Mouse (Mus musculus): ENCODE results near the gene Hnrnpdl.

Gene Hnrnpdl

GRCm38 (mm10) chr5:100003895-100004294, 35.6 kb downstream of the Hnrnpdl start:
- DNase-seq: peak; percentile 40

GRCm38 (mm10) chr5:100000500-100000899, 39.0 kb downstream of the Hnrnpdl start:
- DNase-seq: no peak

GRCm38 (mm10) chr5:100000048-100000447, 39.4 kb downstream of the Hnrnpdl start:
- DNase-seq: no peak

- DNase-seq: no peak
Observed at GRCm38 (mm10) chr5:99994680-99995079, 44.8 kb downstream of the Hnrnpdl start.

- no peak for DNase-seq
Observed at GRCm38 (mm10) chr5:99994166-99994565, 45.3 kb downstream of the Hnrnpdl start.

Measured in liver (tissue).